Mouse (Mus musculus) embryonic facial prominence, embryonic 12.5 days (tissue): ENCODE data around the gene Spg20. TPM values are rescaled to one million over a fixed set of nuclear protein-coding genes. Genes with fewer than 3 reads are reported as not detected.

Source experiments
- ATAC-seq: fragments of 200-750 bp; cut with Nextera tagmentation; 2 replicates; pipeline ENCODE4 v1.8.0; 2017; ENCODE audit not compliant: insufficient number of reproducible peaks, insufficient read depth, low FRiP score, low TSS enrichment
- H3K27ac ChIP-seq: fragments of 300-500 bp; sonication (generic); 2 replicates; pipeline ENCODE4 v1.5.1; 2016; ENCODE audit warnings: mild to moderate bottlenecking
- H3K27me3 ChIP-seq: fragments of 300-500 bp; sonication (generic); 2 replicates; pipeline ENCODE4 v1.6.1; 2016; ENCODE audit warnings: mild to moderate bottlenecking, moderate library complexity
- H3K36me3 ChIP-seq: fragments of 300-500 bp; sonication (generic); 2 replicates; pipeline ENCODE4 v1.6.1; 2016; ENCODE audit warnings: mild to moderate bottlenecking
- H3K4me1 ChIP-seq: fragments of 300-500 bp; sonication (generic); 2 replicates; pipeline ENCODE4 v1.6.1; 2016
- H3K4me2 ChIP-seq: fragments of 300-500 bp; sonication (generic); replicated peaks from 2 replicates; pipeline ENCODE4 v1.6.1; 2016; ENCODE audit warnings: mild to moderate bottlenecking, moderate library complexity
- H3K4me3 ChIP-seq: fragments of 300-500 bp; sonication (generic); 2 replicates; pipeline ENCODE4 v1.5.1; 2016; ENCODE audit warnings: mild to moderate bottlenecking
- H3K9ac ChIP-seq: fragments of 300-500 bp; sonication (generic); 2 replicates; pipeline ENCODE4 v1.6.1; 2016; ENCODE audit warnings: mild to moderate bottlenecking, moderate library complexity
- H3K9me3 ChIP-seq: fragments of 300-500 bp; sonication (generic); 2 replicates; pipeline ENCODE4 v1.6.1; 2016; ENCODE audit warnings: mild to moderate bottlenecking, moderate library complexity
- WGBS: fragments of 180-500 bp; shearing (Covaris S2); methylation state at CpG from one replicate; pipeline ENCODE4 v1.1.7; 2016; 5-methylcytosine and 5-hydroxymethylcytosine counted together
- polyA plus RNA-seq: library from polyadenylated mRNA; unstranded; fragments of >200 nt; fragmentation: Nextera tagmentation; extraction: Ambion mirVana; gene quantifications from 2 replicates; pipeline ENCODE4 v1.2.1, GENCODE M21; 2016

Spg20 gene
- polyA plus RNA-seq, 1 experiment from 2014 or later = 86.5 TPM

- Histone ChIP-seq H3K27me3 (no peaks in the 10 kb centered on the region), H3K27ac (no peak overlapping the region)
Measured at GRCm38 (mm10) chr3:55101092-55101491, 10.8 kb upstream of the Spg20 start.

GRCm38 (mm10) chr3:55105372-55106023 is 6.4 kb upstream of the Spg20 start:
- Histone ChIP-seq H3K27ac (no peak overlapping the region), H3K4me2 (no peak overlapping the region), H3K36me3 (no peaks in the 10 kb centered on the region), H3K4me3 (no peak overlapping the region), H3K27me3 (no peaks in the 10 kb centered on the region), H3K9ac (no peak overlapping the region), H3K4me1 (no peaks in the 10 kb centered on the region), H3K9me3 (no peaks in the 10 kb centered on the region)
- ATAC-seq = no peak
- 80% methylated on average over 14 of the region's 14 CpGs for WGBS

More at GRCm38 (mm10) chr3:55101092-55101491, 10.8 kb upstream of the Spg20 start:
- Histone ChIP-seq H3K36me3 (no peaks in the 10 kb centered on the region), H3K9me3 (no peaks in the 10 kb centered on the region), H3K4me2 (no peak overlapping the region), H3K9ac (no peak overlapping the region), H3K4me3 (no peak overlapping the region), H3K4me1 (peaks cover 11% of the 10 kb centered on the region)
- no peak for ATAC-seq

GRCm38 (mm10) chr3:55106051-55106450 is 5.9 kb upstream of the Spg20 start:
- Histone ChIP-seq H3K9me3 (no peaks in the 10 kb centered on the region), H3K9ac (no peak overlapping the region), H3K27me3 (no peaks in the 10 kb centered on the region), H3K4me3 (no peak overlapping the region), H3K4me2 (no peak overlapping the region), H3K4me1 (no peaks in the 10 kb centered on the region), H3K36me3 (no peaks in the 10 kb centered on the region), H3K27ac (no peak overlapping the region)
- WGBS = 83% methylated on average over 17 of the region's 17 CpGs
- no peak for ATAC-seq

- 69% methylated on average over 4 of the region's 4 CpGs for WGBS
Measured at GRCm38 (mm10) chr3:55109097-55109496, 2.8 kb upstream of the Spg20 start.

GRCm38 (mm10) chr3:55112710-55113415 is 955 bp downstream of the Spg20 start:
- no peak for ATAC-seq
- 23% methylated on average over 16 of the region's 16 CpGs for WGBS
- H3K27ac ChIP-seq = peak overlapping the region; percentile 95

More at GRCm38 (mm10) chr3:55109097-55109496, 2.8 kb upstream of the Spg20 start:
- Histone ChIP-seq H3K36me3 (no peaks in the 10 kb centered on the region), H3K27ac (no peak overlapping the region), H3K4me1 (peaks cover 8% of the 10 kb centered on the region; the same call in 1 of the 2 replicates), H3K9ac (no peak overlapping the region), H3K27me3 (no peaks in the 10 kb centered on the region), H3K9me3 (no peaks in the 10 kb centered on the region), H3K4me2 (no peak overlapping the region), H3K4me3 (no peak overlapping the region)
- no peak for ATAC-seq

GRCm38 (mm10) chr3:55114313-55115065 is 2.6 kb downstream of the Spg20 start:
- Histone ChIP-seq H3K9ac (no peak overlapping the region), H3K4me3 (no peak overlapping the region), H3K9me3 (no peaks in the 10 kb centered on the region), H3K36me3 (peaks cover 30% of the 10 kb centered on the region), H3K27me3 (no peaks in the 10 kb centered on the region), H3K4me2 (peak overlapping the region; percentile 17; the same call in 1 of the 2 replicates), H3K27ac (no peak overlapping the region), H3K4me1 (peaks cover 15% of the 10 kb centered on the region; the same call in 1 of the 2 replicates)
- ATAC-seq = no peak
- 48% methylated on average over 7 of the region's 7 CpGs for WGBS

More at GRCm38 (mm10) chr3:55112710-55113415, 955 bp downstream of the Spg20 start:
- Histone ChIP-seq H3K9me3 (no peaks in the 10 kb centered on the region), H3K36me3 (peaks cover 14% of the 10 kb centered on the region), H3K4me1 (peaks cover 15% of the 10 kb centered on the region; the same call in 1 of the 2 replicates), H3K4me3 (peak overlapping the region; percentile 65), H3K9ac (peak overlapping the region; percentile 96), H3K4me2 (peak overlapping the region; percentile 65), H3K27me3 (no peaks in the 10 kb centered on the region)

- Histone ChIP-seq H3K27me3 (no peaks in the 10 kb centered on the region), H3K9me3 (no peaks in the 10 kb centered on the region), H3K4me2 (no peak overlapping the region), H3K4me3 (no peak overlapping the region), H3K9ac (no peak overlapping the region), H3K4me1 (peaks cover 15% of the 10 kb centered on the region; the same call in 1 of the 2 replicates), H3K36me3 (peaks cover 34% of the 10 kb centered on the region), H3K27ac (no peak overlapping the region)
- ATAC-seq = no peak
- 53% methylated on average over 1 of the region's 1 CpGs for WGBS
Measured at GRCm38 (mm10) chr3:55115071-55115470, 3.2 kb downstream of the Spg20 start.

- H3K9ac ChIP-seq = no peak overlapping the region
- H3K9me3 ChIP-seq = no peaks in the 10 kb centered on the region
- H3K27ac ChIP-seq = no peak overlapping the region
- no peak overlapping the region for H3K4me2 ChIP-seq
- no peak for ATAC-seq
- H3K36me3 ChIP-seq = peaks cover 42% of the 10 kb centered on the region
- 86% methylated on average over 8 of the region's 8 CpGs for WGBS
- no peaks in the 10 kb centered on the region for H3K27me3 ChIP-seq
- no peak overlapping the region for H3K4me3 ChIP-seq
- peaks cover 15% of the 10 kb centered on the region; the same call in 1 of the 2 replicates for H3K4me1 ChIP-seq
Measured at GRCm38 (mm10) chr3:55115989-55116388, 4.1 kb downstream of the Spg20 start.

GRCm38 (mm10) chr3:55119275-55119898 is 7.5 kb downstream of the Spg20 start:
- ATAC-seq = no peak
- Histone ChIP-seq H3K36me3 (peaks cover 70% of the 10 kb centered on the region), H3K4me1 (0 out of 2 replicates have a peak, but pooled peaks cover 5% of the 10 kb centered on the region), H3K4me3 (no peak overlapping the region), H3K4me2 (no peak overlapping the region), H3K27ac (no peak overlapping the region), H3K27me3 (no peaks in the 10 kb centered on the region), H3K9ac (no peak overlapping the region), H3K9me3 (no peaks in the 10 kb centered on the region)
- 91% methylated on average over 6 of the region's 6 CpGs for WGBS

- Histone ChIP-seq H3K36me3 (peaks cover 85% of the 10 kb centered on the region), H3K27me3 (no peaks in the 10 kb centered on the region), H3K9ac (no peak overlapping the region), H3K27ac (no peak overlapping the region), H3K4me3 (no peak overlapping the region), H3K4me1 (no peaks in the 10 kb centered on the region), H3K4me2 (no peak overlapping the region), H3K9me3 (no peaks in the 10 kb centered on the region)
- ATAC-seq = no peak
- 76% methylated on average over 3 of the region's 3 CpGs for WGBS
Measured at GRCm38 (mm10) chr3:55122336-55122870, 10.5 kb downstream of the Spg20 start.

- no peak overlapping the region for H3K4me2 ChIP-seq
- no peak overlapping the region for H3K4me3 ChIP-seq
- ATAC-seq = no peak
- no peaks in the 10 kb centered on the region for H3K9me3 ChIP-seq
- H3K9ac ChIP-seq = no peak overlapping the region
- no peaks in the 10 kb centered on the region for H3K4me1 ChIP-seq
- H3K36me3 ChIP-seq = peaks cover 85% of the 10 kb centered on the region
- H3K27me3 ChIP-seq = no peaks in the 10 kb centered on the region
- no peak overlapping the region for H3K27ac ChIP-seq
- 87% methylated on average over 4 of the region's 4 CpGs for WGBS
Measured at GRCm38 (mm10) chr3:55123064-55123463, 11.2 kb downstream of the Spg20 start.
